Mouse (Mus musculus): Measurements from ENCODE around the gene Podxl.

Gene Podxl

GRCm38 (mm10) chr6:31522478-31522877, 41.3 kb downstream of the Podxl start:
- DNase-seq: no peak

- DNase-seq: no peak
Observed at GRCm38 (mm10) chr6:31521491-31522355, 42.1 kb downstream of the Podxl start.

- DNase-seq: no peak
Observed at GRCm38 (mm10) chr6:31520486-31521215, 43.1 kb downstream of the Podxl start.

- peak in 1 of 2 experiments; percentile 46 for DNase-seq
Observed at GRCm38 (mm10) chr6:31519001-31519471, 44.7 kb downstream of the Podxl start.

- peak; percentile 66 to 70 for DNase-seq
Observed at GRCm38 (mm10) chr6:31518338-31518698, 45.5 kb downstream of the Podxl start.

GRCm38 (mm10) chr6:31517681-31518337, 46.0 kb downstream of the Podxl start:
- peak in 1 of 2 experiments; percentile 40 for DNase-seq

- no peak for DNase-seq
Observed at GRCm38 (mm10) chr6:31513726-31514125, 50.1 kb downstream of the Podxl start.

- peak in 1 of 2 experiments; percentile 38 for DNase-seq
Observed at GRCm38 (mm10) chr6:31502614-31503013, 61.2 kb downstream of the Podxl start.

GRCm38 (mm10) chr6:31500691-31501090, 63.1 kb downstream of the Podxl start:
- no peak for DNase-seq

- no peak for DNase-seq
Observed at GRCm38 (mm10) chr6:31500260-31500659, 63.5 kb downstream of the Podxl start.

- DNase-seq: peak in 1 of 2 experiments; percentile 28
Observed at GRCm38 (mm10) chr6:31499836-31500235, 63.9 kb downstream of the Podxl start.

- no peak for DNase-seq
Observed at GRCm38 (mm10) chr6:31496227-31496626, 67.6 kb downstream of the Podxl start.

GRCm38 (mm10) chr6:31495122-31495731, 68.6 kb downstream of the Podxl start:
- no peak for DNase-seq

- no peak for DNase-seq
Observed at GRCm38 (mm10) chr6:31489950-31490349, 73.8 kb downstream of the Podxl start.

GRCm38 (mm10) chr6:31486601-31487000, 77.2 kb downstream of the Podxl start:
- DNase-seq: no peak

- DNase-seq: no peak
Observed at GRCm38 (mm10) chr6:31480008-31480407, 83.8 kb downstream of the Podxl start.

- peak in 1 of 2 experiments; percentile 56 for DNase-seq
Observed at GRCm38 (mm10) chr6:31478221-31478620, 85.6 kb downstream of the Podxl start.

Measured in kidney, postnatal 25 days (tissue).